Mouse (Mus musculus) heart, adult 2 months (tissue): ENCODE measurements around the gene Tmem145.

Experiments used
- CTCF ChIP-seq: fragments of 200-600 bp; IDR thresholded peaks from 2 replicates; pipeline ENCODE4 v1.8.1; 2022; ENCODE audit warnings: antibody characterized with exemption, mild to moderate bottlenecking, moderate library complexity
- POLR2A ChIP-seq: fragments of 200-500 bp; IDR thresholded peaks from 2 replicates; pipeline ENCODE4 v1.6.1; 2011; ENCODE audit warnings: mild to moderate bottlenecking, low read depth, low read length, control low read depth; ENCODE audit not compliant: insufficient read depth

DNA sequence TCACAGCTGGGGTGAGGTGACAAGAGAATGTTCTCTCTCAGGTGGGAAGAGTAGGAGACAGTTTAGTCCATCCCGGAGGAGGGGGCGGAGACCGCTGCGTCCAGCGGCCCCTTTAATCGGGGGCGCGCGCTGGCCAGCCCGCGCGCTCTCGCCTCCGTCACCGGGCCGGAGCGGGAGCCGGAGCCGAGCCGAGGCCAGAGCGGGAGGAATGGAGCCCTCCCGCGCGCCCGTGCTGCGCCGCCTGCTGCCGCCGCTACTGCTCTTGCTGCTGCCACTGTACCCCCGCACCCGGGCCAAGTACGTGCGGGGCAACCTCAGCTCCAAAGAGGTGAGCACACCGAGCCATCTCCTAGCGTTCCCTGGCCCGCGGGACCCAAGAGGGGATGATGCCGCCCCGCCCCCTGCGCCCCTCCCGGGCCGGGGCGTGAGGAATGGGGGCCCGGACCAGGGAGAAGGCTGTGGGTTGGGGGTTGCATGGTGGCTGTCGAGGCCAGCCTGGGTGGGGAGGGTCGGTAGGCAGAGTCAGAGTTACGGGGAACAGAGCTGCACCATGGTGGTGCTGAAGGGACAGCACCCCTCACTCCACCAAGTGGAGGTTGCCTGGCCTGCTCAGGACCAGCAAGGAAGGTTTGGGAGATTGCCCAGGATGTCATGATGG, at the start of gene Tmem145:
- TF ChIP-seq CTCF, result no peak
- TF ChIP-seq POLR2A, result no peak
